Mouse (Mus musculus): ENCODE measurements around the gene Runx1.
A peak's percentile ranks its signal among the peaks of the same experiment; 100 is the strongest.

The Runx1 gene

GRCm38 (mm10) chr16:92794197-92794596 is 31.8 kb downstream of the Runx1 start:
- no peak for DNase-seq (ENCODE audit: low spot score in 2 of 2)

GRCm38 (mm10) chr16:92793741-92794140 is 32.2 kb downstream of the Runx1 start:
- DNase-seq (ENCODE audit: low spot score in 2 of 2), result no peak

DNA sequence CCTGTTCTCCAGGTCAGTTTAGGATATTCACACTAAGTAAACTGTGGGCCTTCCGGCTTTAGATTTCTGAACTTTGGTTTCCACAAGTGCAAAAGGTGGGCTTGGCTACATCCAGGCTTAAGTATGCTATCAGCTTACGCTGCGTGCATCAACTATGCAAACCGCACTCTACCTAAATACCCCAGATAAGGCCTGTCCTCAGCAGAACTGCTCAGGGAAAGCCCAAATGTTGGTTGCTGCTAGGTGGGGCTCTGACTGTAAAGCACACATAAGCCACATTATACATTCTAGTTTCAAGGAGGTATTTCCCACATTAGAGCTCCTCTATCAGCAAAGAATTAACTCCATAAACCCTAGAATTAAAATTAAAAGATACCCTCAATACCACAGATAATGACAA is 33.0 kb downstream of the Runx1 start:
- no peak for DNase-seq (ENCODE audit: low spot score in 2 of 2)

- DNase-seq (ENCODE audit: low spot score in 2 of 2), result no peak
These were observed 35.3 kb downstream of the Runx1 start for GRCm38 (mm10) chr16:92790601-92791000.

GRCm38 (mm10) chr16:92789840-92790239 is 36.1 kb downstream of the Runx1 start:
- no peak for DNase-seq (ENCODE audit: low spot score in 2 of 2)

GRCm38 (mm10) chr16:92788446-92788845 is 37.5 kb downstream of the Runx1 start:
- DNase-seq (ENCODE audit: low spot score in 2 of 2), result no peak

- DNase-seq (ENCODE audit: low spot score in 2 of 2), result no peak
These were observed 39.0 kb downstream of the Runx1 start for GRCm38 (mm10) chr16:92786883-92787321.

DNA sequence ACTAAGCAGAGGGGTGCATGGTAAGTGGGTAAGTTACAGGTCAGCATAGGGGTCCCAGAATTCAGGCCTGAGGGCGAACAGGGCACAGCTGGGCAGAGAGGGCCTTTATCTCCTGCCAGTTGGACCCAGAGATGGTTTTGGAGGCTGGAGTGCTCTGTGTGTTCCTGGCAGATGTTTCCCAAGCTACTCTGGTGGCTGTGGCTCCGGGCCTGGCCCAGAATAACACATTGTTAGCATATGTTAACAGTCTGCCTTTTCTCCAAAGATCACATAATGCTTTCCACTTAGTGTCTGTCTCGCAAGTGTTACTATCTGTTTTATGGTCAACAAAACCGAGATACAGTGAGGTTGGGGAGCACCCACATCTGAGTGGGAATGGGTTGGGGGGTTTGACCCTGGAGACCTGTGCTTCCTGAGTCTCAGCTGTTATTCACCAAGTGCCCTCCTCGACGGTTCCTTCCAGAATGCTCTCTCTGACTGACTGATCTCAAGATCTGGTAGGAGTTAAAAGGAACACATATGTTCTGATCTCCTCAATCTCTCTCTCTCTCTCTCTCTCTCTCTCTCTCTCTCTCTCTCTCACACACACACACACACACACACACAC is 39.6 kb downstream of the Runx1 start:
- no peak for DNase-seq (ENCODE audit: low spot score in 2 of 2)

DNA sequence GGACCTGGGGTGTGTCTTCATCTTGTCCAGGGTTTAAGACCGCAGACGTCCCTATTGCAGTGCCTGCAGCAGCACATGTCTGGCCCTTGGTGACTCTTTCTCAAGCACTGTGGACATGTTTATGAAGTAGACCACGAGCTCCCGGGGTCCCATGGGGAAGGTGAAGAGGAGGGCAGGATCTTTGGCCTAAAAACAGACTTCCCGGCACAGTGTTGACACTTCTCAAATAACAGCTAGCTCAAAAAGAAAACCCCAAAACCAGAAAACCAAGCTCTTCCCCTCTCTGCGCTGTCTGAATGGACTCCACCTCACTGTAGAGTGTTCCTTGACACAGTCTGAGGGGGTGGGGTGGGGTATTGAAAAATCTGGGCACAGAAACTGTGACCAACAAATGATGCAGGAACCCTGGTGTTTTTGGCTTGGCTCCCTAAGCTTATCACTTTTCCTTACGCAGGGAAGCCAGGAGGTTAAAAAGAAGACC is 42.3 kb downstream of the Runx1 start:
- no peak for DNase-seq (ENCODE audit: low spot score in 2 of 2)

DNA sequence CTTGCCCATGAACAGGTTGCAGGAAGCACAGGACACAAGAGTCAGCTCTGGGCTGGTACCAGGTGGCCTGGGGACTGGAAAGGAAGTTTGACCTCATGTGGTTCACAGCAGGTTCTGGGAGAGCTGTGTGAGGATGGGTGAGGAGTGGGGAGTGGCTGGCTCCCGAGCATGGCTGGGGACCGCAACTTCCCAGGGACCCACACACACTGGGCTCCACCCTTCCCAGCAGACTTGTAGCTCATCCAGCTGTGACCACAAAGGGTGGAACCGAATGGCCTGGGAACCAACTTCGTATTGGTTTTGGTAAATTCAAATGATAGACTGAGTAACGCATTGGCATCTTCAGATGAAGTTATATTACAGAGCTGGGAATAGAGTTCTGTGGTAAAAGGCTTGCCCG is 43.5 kb downstream of the Runx1 start:
- DNase-seq (ENCODE audit: low spot score in 2 of 2), result no peak

GRCm38 (mm10) chr16:92779896-92780435 is 46.0 kb downstream of the Runx1 start:
- DNase-seq (ENCODE audit: low spot score in 2 of 2), result no peak

GRCm38 (mm10) chr16:92779175-92779574 is 46.8 kb downstream of the Runx1 start:
- DNase-seq (ENCODE audit: low spot score in 2 of 2), result no peak

DNA sequence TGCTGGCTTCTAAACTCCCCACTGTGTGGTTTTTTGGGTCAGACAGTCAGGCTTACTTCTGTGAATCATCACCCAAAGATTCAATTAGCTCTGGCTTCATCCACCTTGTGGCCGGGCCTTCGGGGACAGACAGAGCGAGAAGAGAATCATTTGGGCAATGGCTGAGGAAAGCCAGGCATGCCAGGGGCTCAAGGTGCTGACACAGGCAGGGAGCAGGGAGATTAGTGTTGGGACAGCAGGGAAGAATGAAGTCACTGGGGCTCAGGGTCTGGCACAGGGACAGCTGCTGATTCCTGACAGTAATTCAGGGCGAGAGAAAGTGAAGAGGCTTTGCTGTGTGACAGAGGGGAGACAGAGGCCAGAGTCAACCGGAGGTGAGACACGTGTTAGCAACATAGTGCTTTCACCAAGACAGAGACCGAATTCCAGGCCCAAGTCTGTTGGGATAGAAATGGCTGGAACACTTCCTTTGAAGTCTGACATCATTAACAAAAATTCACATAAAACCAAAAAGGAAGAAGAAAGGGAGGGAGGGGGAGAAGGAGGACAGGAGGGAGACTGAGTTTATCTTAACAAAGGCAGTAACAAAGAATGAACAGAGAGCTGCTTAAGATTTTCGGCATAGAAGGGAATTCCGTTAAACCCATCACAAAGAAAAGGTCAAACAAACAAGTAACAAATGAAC is 47.7 kb downstream of the Runx1 start:
- no peak for DNase-seq (ENCODE audit: low spot score in 2 of 2)

DNA sequence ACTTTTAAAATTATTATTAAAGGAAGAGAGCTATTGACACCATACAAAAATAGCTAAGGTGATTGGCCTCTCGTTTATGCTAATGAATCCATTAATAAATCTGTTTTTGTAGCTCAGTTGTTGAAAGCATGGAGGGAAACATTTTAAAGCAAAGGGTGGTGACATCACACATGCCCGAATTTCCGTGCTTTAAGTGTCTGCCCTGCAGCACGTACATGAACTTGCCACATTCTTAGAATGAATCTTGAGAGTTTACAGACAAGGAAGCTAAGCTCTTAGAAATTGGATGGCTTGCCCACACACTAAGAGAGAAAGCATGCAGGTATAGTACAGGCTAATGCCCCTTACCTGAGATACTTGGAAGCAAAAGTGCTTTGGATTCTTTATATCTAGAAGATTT is 58.1 kb downstream of the Runx1 start:
- DNase-seq (ENCODE audit: low spot score in 2 of 2), result no peak

DNA sequence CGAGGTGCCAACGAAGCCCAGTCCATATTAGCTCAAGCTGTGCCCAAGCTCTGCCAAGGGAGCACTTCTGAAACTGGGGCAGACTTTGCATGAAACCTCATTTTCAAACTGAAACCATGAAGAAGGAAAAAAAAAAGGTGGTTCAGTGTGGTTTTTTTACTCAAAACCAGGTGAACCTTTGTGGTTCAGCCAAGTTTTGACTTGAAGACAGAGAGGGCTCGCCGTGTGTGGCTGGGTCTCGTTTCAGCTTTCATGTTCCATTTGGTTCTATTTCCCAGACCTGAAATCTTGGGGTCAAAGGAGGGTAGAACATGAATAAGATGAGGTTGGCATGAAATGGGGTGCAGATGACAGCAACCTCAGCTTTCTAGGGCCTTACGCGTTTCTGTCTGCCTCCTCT is 58.5 kb downstream of the Runx1 start:
- no peak for DNase-seq (ENCODE audit: low spot score in 2 of 2)

DNA sequence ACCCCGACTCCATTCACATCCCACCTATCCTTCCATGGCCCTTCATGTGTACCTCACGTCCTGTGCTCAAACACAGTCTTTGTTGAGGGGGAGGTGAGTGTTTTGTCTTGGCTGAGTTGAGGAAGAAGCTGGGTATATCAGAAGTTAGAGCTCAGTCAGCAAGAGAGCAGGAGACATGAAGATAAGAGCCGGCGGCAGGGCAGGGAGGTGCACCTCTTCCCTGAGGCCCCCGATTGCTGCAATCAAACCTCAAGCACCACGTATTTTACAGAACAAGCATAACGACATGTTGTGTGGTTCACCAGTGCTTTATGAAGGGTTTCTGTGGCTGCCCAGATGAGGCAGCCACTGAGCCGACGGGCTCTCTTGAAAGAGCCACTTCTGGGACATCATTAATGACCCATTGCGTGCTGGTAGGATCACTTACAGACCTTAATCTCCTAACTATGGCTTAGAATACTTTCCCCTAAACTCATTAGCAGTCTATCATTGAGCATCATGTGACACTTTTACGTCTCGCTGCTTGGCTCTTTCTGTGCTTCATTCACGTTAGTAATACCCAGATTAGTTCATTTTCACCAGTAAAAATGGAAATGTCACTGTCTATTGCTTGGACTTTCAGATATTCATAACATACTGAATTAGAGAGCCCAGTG is 61.1 kb downstream of the Runx1 start:
- peak; percentile 36 to 64 for DNase-seq (ENCODE audit: low spot score in 2 of 2)

DNA sequence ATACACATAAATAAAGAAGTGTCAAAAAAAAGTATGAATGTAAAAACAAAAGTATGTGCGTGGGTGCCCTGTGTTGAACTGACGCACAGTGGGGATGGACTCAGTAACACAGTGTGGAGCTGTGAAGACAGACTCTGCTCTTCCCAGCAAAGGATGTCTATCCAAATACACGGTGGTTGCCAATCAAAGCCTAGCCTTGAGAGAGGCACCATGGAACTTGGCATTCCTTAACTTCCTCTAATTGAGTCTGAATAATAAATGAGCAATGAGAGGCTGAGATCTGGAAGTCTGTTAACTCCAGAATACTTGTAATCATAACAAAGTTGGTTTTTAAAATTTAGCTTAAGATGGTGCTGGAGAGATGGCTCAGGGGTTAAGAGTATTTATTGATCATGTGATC is 62.3 kb downstream of the Runx1 start:
- no peak for DNase-seq (ENCODE audit: low spot score in 2 of 2)

- peak in 1 of 2 experiments; percentile 29 for DNase-seq (ENCODE audit: low spot score in 2 of 2)
These were observed 63.9 kb downstream of the Runx1 start for GRCm38 (mm10) chr16:92761968-92762521.

DNA sequence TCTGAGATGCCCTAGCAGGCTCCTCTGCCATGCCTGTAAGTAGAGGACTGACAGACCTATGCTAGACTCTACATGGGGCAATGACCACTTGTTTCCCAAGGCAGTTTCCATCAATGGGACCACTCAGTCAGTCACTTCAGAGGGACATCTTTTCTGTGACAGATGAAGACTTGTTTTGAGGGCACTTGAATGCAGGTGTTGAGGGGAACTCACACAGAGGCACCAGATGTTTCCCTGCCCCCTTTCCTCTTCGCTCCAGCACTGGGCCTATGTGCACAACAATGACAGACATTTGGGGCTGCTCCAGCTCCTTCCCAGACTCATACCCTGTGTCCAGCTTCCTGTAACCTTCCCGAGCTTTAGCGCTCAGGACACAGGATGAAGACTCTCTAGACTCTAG is 65.9 kb downstream of the Runx1 start:
- DNase-seq (ENCODE audit: low spot score in 2 of 2), result no peak

GRCm38 (mm10) chr16:92757564-92757963 is 68.4 kb downstream of the Runx1 start:
- no peak for DNase-seq (ENCODE audit: low spot score in 2 of 2)

- no peak for DNase-seq (ENCODE audit: low spot score in 2 of 2)
These were observed 72.0 kb downstream of the Runx1 start for GRCm38 (mm10) chr16:92753944-92754343.

DNA sequence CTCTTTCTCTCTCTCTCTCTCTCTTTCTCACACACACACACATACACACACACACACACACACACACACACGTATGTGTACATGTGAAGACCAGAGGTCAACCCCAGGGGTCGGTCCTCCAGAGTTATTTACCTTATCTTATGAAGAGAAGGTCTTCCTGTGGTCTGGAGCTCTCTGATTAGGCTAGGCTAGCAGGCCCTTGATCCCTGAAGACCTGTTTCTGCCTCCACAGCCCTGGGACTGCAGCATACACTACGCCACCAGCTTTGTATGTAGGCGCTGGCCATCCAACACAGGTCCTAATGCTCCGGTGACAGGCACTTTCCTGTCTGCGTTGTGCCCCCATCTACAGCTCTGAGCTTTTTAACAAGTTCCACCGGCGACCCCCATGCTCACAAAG is 72.8 kb downstream of the Runx1 start:
- DNase-seq (ENCODE audit: low spot score in 2 of 2), result no peak
